Mouse (Mus musculus) fibroblast of lung, adult 2 months (primary cell): Measurements from ENCODE around the gene Usp36.

ENCODE experiments used
- DNase-seq: peaks from one replicate; pipeline ENCODE4 v3.0.0-alpha.2; 2011; ENCODE audit warnings: low read depth

Gene Usp36

GRCm38 (mm10) chr11:118222917-118223316 is 67.1 kb downstream of the Usp36 start:
- no peak for DNase-seq

- DNase-seq, result no peak
Measured at GRCm38 (mm10) chr11:118222351-118222885, 67.6 kb downstream of the Usp36 start.

DNA sequence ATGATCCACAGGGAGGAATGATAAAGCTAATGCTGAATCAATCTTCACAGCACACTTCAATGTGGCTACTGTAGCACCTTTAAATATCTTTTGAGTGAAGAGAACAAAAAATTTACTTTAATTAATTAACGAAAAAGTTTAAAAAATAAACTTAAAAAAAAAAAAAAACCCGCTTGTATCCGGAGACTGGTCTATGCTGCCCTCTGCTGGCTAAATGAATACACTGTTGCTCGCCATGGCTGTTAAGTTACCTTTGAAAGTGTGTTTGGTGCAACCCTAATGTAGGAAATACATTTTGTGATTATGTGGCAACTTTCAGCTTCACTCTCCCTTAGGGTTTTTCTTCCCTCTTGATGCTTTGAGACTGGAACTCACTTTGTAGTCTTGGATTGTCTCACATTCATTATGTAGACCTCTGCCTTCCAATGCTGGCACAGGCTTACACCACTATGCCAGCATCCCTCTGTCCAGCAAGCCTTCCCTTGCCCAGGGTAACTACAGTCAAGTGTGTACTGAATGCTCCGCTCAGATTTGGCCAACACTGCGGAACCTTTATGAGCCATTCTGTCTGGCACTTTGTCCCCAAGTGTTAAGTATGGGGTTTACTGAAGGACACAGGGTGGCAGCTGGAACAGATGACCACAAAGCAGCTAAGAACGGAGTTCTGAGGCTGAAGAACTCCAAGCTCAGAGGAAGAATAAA is 69.3 kb downstream of the Usp36 start:
- DNase-seq, result no peak

GRCm38 (mm10) chr11:118219066-118219465 is 71.0 kb downstream of the Usp36 start:
- no peak for DNase-seq

GRCm38 (mm10) chr11:118216468-118216867 is 73.6 kb downstream of the Usp36 start:
- no peak for DNase-seq

DNA sequence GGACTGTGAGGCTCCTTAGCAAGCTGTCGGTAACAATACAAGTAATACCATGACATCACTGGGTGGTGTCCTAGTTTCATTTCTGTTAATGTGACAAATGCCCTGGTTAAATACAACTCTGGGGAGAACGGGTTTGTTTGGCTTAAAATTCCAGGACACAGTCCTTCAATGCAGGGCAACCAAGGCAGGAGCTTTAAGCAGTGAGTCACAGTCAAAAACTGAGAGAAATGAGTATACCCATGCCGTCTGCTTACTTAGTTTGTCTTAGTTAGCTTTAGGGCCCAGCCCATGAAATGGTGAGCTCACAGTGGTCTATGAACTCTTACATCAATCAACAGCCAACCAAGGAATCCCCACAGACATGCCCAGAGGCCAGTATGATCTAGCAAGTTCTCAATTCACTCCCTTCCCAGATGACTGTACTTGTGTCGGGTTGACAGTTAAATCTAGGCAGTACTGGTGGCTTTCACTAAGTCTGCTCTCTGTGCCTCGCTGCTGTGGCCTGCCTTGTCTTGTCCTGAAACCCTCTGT is 74.1 kb downstream of the Usp36 start:
- no peak for DNase-seq

DNA sequence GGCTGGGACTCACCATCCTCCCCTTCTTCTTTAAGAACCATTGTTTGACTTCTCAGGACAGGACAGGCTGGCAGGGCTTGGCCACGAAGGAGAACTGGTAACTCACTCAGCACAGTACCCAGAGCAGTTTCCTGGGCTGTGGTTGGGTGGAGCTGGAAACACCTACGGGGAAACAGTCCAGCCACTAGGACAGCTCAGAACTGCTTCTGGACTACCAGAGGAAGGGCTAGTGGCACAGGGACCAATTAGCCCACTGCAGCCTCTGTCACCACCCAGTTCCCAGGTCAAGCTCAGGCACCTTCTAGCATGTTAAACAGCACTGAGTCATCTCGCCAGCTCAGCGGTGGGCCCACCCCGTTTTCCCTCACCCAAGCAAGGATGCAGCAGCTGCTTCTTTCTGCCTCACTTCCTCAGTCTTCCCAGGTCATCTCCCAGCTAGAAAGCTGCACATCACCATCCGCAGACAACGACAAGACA is 77.4 kb downstream of the Usp36 start:
- no peak for DNase-seq

DNA sequence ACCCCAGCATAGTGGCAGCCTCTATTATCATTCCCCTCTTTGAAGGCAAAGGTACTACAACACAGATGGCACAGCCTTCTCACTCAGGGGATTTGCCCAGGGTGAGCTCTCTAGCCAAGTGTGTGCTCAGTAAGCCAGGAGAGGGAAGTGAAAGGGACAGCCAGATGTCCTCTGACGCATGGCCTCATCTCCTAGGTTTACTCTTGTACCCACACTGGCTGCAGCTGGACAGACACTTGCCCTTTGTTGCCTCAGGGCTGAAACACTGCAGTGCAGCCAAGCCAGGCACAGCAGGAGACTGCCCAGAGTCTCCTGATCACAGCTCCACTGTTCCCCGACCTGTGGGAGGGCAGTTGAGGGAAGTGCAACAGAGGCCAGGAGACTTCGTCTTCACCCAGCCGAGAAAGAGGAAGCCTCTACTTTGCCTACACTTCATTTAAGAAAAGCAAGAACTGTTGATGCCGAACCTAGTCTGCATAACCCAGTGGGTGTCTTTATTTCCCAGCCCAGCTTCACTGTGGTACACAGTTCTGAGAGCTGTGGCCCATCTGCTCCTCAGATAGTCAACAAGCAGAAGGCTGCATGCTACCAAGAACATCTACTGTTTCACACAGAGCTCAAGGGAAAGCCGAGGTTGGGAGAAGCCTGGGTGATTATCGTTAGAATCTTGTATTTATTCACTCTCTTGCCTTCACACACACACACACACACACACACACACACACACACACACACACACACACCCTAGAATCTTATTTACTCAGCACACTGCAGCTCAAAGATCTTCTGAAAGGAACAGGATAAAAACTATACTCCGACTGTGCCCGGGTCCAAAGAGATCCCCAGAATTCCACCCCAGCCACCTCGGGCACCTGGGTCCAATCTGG is 78.1 kb downstream of the Usp36 start:
- DNase-seq, result no peak

DNA sequence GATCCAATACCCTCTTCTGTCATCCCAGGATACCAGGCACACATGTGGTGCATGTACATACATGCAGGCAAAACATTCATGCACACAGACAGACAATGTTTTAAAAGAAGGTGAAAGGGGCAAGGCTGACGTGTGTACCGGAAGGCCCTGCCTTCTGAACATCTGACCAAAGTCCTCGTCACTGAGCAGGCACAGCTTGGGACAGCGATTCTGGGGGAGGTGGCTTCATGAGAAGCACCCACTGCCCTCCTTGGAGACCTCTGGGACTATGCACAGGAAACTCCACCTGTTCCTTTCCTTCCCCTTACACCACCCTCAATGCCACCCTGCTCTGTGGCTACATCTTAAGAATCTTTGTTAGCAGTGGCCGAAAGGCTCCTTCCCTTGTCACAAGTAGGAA is 79.1 kb downstream of the Usp36 start:
- DNase-seq, result no peak

DNA sequence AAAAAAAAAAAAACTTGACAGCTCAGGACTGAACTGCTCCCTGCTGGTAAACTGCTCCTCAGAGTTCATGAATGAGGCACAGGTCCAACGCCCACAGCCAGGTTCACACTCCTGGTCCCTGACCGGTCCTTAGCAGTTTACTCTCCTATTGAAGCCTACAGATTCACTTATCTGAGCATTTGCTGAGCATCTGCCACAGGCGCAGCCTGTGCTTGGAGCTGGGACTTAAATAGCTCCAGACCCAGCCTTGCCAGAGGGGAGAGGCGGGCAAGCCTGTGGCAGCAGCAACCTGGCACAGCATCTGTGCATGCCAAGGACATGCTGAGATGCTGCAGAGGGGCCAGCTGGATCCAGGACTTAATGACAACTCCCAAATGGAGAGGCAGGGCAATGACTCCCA is 79.9 kb downstream of the Usp36 start:
- no peak for DNase-seq
